9 mouse cellular contexts compared by ENCODE assay signal in genomic region chr15:40018047-40018791, GRCm38 (mm10).
DNase-seq lines count a peak whose midpoint lies in the region; ATAC-seq and TF ChIP-seq lines count a peak whose summit lies in the region.
"Had no signal": no experiment of that assay in that cellular context is flagged by ENCODE, and none has a peak within 500 bp of the region (broad histone marks: within the 10 kb centered on the region; RNA-seq: fewer than 3 reads in every experiment).

No protein-coding gene starts in this region.

- H3K27me3 ChIP-seq in heart, embryonic 10.5 days (ENCODE audit: insufficient read depth, poor library complexity, severe bottlenecking): no peaks in the 10 kb centered on the region
- no peaks in the 10 kb centered on the region for H3K27me3 ChIP-seq in forebrain, embryonic 14.5 days (replicated peaks; ENCODE audit: control insufficient read depth, insufficient read depth, low read length)
- no peaks in the 10 kb centered on the region for H3K27me3 ChIP-seq in lung, postnatal 0 days (replicated peaks; ENCODE audit: insufficient read depth, low read length)

- no peak overlapping the region for H3K9ac ChIP-seq in forebrain, embryonic 14.5 days (ENCODE audit: low read length)
- no peak overlapping the region for H3K9ac ChIP-seq in lung, postnatal 0 days (replicated peaks; ENCODE audit: low read depth)

- no peaks in the 10 kb centered on the region for H3K9me3 ChIP-seq in heart, embryonic 10.5 days
- H3K9me3 ChIP-seq in forebrain, embryonic 14.5 days (replicated peaks; ENCODE audit: control insufficient read depth, low read length): no peaks in the 10 kb centered on the region
- H3K9me3 ChIP-seq in lung, postnatal 0 days (ENCODE audit: low read length): no peaks in the 10 kb centered on the region

- TF ChIP-seq EP300 in lung, postnatal 0 days (IDR thresholded peaks at IDR 0.05): no peak

- H3K36me3 ChIP-seq in heart, embryonic 10.5 days: no peaks in the 10 kb centered on the region
- H3K36me3 ChIP-seq in forebrain, embryonic 14.5 days (ENCODE audit: control insufficient read depth, insufficient read depth, low read length): no peaks in the 10 kb centered on the region
- H3K36me3 ChIP-seq in lung, postnatal 0 days (ENCODE audit: insufficient read depth, low read length): no peaks in the 10 kb centered on the region

- peak; percentile 59 for ATAC-seq in forebrain, embryonic 14.5 days
- peak; percentile 30 for ATAC-seq in lung, postnatal 0 days

- WGBS in heart, embryonic 10.5 days: 16% methylated on average over 12 of the region's 12 CpGs
- 8% methylated on average over 12 of the region's 12 CpGs for WGBS in forebrain, embryonic 14.5 days
- 12% methylated on average over 12 of the region's 12 CpGs for WGBS in lung, postnatal 0 days

- peak overlapping the region; percentile 20; the same call in 1 of the 2 replicates for H3K4me2 ChIP-seq in forebrain, embryonic 14.5 days (ENCODE audit: low read length)
- peak overlapping the region; percentile 27 for H3K4me2 ChIP-seq in lung, postnatal 0 days (replicated peaks; ENCODE audit: low read depth, low read length)

- TF ChIP-seq CTCF in lung, postnatal 0 days (IDR thresholded peaks at IDR 0.05): no peak

- H3K27ac ChIP-seq in heart, embryonic 10.5 days: peak overlapping the region; percentile 77
- no peak overlapping the region for H3K27ac ChIP-seq in forebrain, embryonic 14.5 days (ENCODE audit: low read depth, low read length)
- H3K27ac ChIP-seq in lung, postnatal 0 days (ENCODE audit: low read length): no peak overlapping the region

- H3K4me3 ChIP-seq in heart, embryonic 10.5 days: 0 out of 2 replicates have a peak overlapping the region, but pooled peaks have one; percentile 24
- no peak overlapping the region for H3K4me3 ChIP-seq in forebrain, embryonic 14.5 days (ENCODE audit: low read depth, low read length)
- no peak overlapping the region for H3K4me3 ChIP-seq in lung, postnatal 0 days (ENCODE audit: low read depth, low read length)
- H3K4me3 ChIP-seq: erythroblast, embryonic 14.5 days had no signal

- peaks cover 16% of the 10 kb centered on the region for H3K4me1 ChIP-seq in heart, embryonic 10.5 days
- H3K4me1 ChIP-seq in forebrain, embryonic 14.5 days (ENCODE audit: control insufficient read depth, insufficient read depth, low read length): peaks cover 9% of the 10 kb centered on the region; the same call in 1 of the 2 replicates
- H3K4me1 ChIP-seq in lung, postnatal 0 days (ENCODE audit: insufficient read depth, low read depth, low read length): no peaks in the 10 kb centered on the region

- no peak for DNase-seq in heart, embryonic 10.5 days (ENCODE audit: low spot score)
- DNase-seq in heart, adult 9 months (ENCODE audit: low spot score in 2 of 2): no peak
- peak; percentile 72 for DNase-seq in ES-CJ7 (ENCODE audit: low read depth, low spot score)
- DNase-seq in forebrain, embryonic 14.5 days (ENCODE audit: low spot score): peak; percentile 39
- peak; percentile 12 for DNase-seq in lung, postnatal 0 days (ENCODE audit: low spot score)
- no peak for DNase-seq in cerebellum, postnatal 36 days
- no peak for DNase-seq in cerebellum, adult 18-20 months
- no peak for DNase-seq in urinary bladder, postnatal 36 days (ENCODE audit: low spot score in 2 of 2)

Comparison
In these comparisons a context has a peak if more than half of its experiments do, and no peak if none do; other contexts are left out.
1. DNase-seq: peak in ES-CJ7 (single experiment), forebrain, embryonic 14.5 days (single experiment) and lung, postnatal 0 days (single experiment); none in heart, embryonic 10.5 days (single experiment), heart, adult 9 months (0 of 2), cerebellum, postnatal 36 days (0 of 2), cerebellum, adult 18-20 months (0 of 2) and urinary bladder, postnatal 36 days (0 of 2).